Mouse (Mus musculus) mouse trophoblast stem cell (cell line): Measurements from ENCODE around the gene Apoc2.

Experiments used
- in situ Hi-C, 2 experiments: fragments of 300-500 bp; cut with MseI, MboI; formaldehyde crosslinking; loops; 2 replicates in 1 of 2; 3 replicates in 1 of 2; pipeline ENCODE4 v1.15.1; 2025

Apoc2 gene

GRCm38 (mm10) chr7:19677872-19678271 lies at the start of gene Apoc2:
TSS of gene Apoc2 (minus strand) at chr7:19677941.
- in situ Hi-C loops, result no loop called here

GRCm38 (mm10) chr7:19726541-19726940 lies 48.8 kb upstream of the Apoc2 start:
- in situ Hi-C loops, result no loop called here

GRCm38 (mm10) chr7:19724167-19724566 lies 46.4 kb upstream of the Apoc2 start:
- in situ Hi-C loops, result no loop called here

GRCm38 (mm10) chr7:19722754-19723195 lies 45.0 kb upstream of the Apoc2 start:
- in situ Hi-C loops, result no loop called here

GRCm38 (mm10) chr7:19719200-19719599 lies 41.5 kb upstream of the Apoc2 start:
- in situ Hi-C loops, result no loop called here

- in situ Hi-C loops, result no loop called here
These were observed 40.7 kb upstream of the Apoc2 start for GRCm38 (mm10) chr7:19718297-19718952.

GRCm38 (mm10) chr7:19717346-19717745 lies 39.6 kb upstream of the Apoc2 start:
- in situ Hi-C loops, result no loop called here

GRCm38 (mm10) chr7:19716822-19717221 lies 39.1 kb upstream of the Apoc2 start:
- in situ Hi-C loops, result no loop called here

- in situ Hi-C loops, result no loop called here
These were observed 38.4 kb upstream of the Apoc2 start for GRCm38 (mm10) chr7:19716055-19716682.

GRCm38 (mm10) chr7:19715239-19716054 lies 37.7 kb upstream of the Apoc2 start, which contains the start of gene Tomm40:
TSS of gene Tomm40 (minus strand) at chr7:19715438.
- in situ Hi-C loops, result no loop called here

- in situ Hi-C loops, result no loop called here
These were observed 37.1 kb upstream of the Apoc2 start for GRCm38 (mm10) chr7:19714836-19715235.

GRCm38 (mm10) chr7:19713598-19713997 lies 35.9 kb upstream of the Apoc2 start:
- in situ Hi-C loops, result no loop called here

GRCm38 (mm10) chr7:19713196-19713595 lies 35.5 kb upstream of the Apoc2 start:
- in situ Hi-C loops, result no loop called here

- in situ Hi-C loops, result no loop called here
These were observed 34.7 kb upstream of the Apoc2 start for GRCm38 (mm10) chr7:19712414-19712813.

GRCm38 (mm10) chr7:19710650-19711049 lies 32.9 kb upstream of the Apoc2 start:
- in situ Hi-C loops, result no loop called here

GRCm38 (mm10) chr7:19705271-19705670 lies 27.5 kb upstream of the Apoc2 start:
- in situ Hi-C loops, result no loop called here

- in situ Hi-C loops, result loop anchor here in 1 of 2 experiments (5.0 kb wide), 1 partner anchor 37 kb away; the partner anchor contains the start of gene Clptm1
These were observed 26.7 kb upstream of the Apoc2 start for GRCm38 (mm10) chr7:19704475-19704874.

- in situ Hi-C loops, result loop anchor here in 1 of 2 experiments (5.0 kb wide), 1 partner anchor 36 kb away; the partner anchor contains the start of gene Clptm1
These were observed 25.3 kb upstream of the Apoc2 start for GRCm38 (mm10) chr7:19702859-19703555.

- in situ Hi-C loops, result loop anchor here in 1 of 2 experiments (5.0 kb wide), 1 partner anchor 34 kb away; the partner anchor contains the start of gene Clptm1
These were observed 23.5 kb upstream of the Apoc2 start for GRCm38 (mm10) chr7:19701069-19701761.

GRCm38 (mm10) chr7:19700299-19701068 lies 22.7 kb upstream of the Apoc2 start:
- in situ Hi-C loops, result loop anchor here in 1 of 2 experiments (5.0 kb wide), 1 partner anchor 33 kb away; the partner anchor contains the start of gene Clptm1
